Mouse (Mus musculus): Measurements from ENCODE around the gene 6430531B16Rik. TPM values are rescaled to one million over a fixed set of nuclear protein-coding genes. Genes with fewer than 3 reads are reported as not detected.
A peak's percentile ranks its signal among the peaks of the same experiment; 100 is the strongest.

6430531B16Rik gene
- total and polyA plus RNA-seq, 3 experiments, result 0.25 TPM; not detected in 2

GRCm38 (mm10) chr7:139949893-139950282 is 28.7 kb downstream of the 6430531B16Rik start:
- H3K36me3 ChIP-seq (ENCODE audit: control insufficient read depth, insufficient read depth, low read length), result no peaks in the 10 kb centered on the region
- H3K27ac ChIP-seq, result peak overlapping the region; percentile 69
- 5% methylated on average over 15 of the region's 15 CpGs for WGBS
- peaks cover 3% of the 10 kb centered on the region; the same call in 1 of the 2 replicates for H3K27me3 ChIP-seq (ENCODE audit: control insufficient read depth, insufficient read depth, low read length)
- peak overlapping the region; percentile 58 for H3K4me3 ChIP-seq
- peaks cover 1% of the 10 kb centered on the region; the same call in 1 of the 2 replicates for H3K4me1 ChIP-seq (ENCODE audit: control insufficient read depth, insufficient read depth, low read length)
- intact Hi-C loops (cut with DNase I), result no loop called here
- H3K79me2 ChIP-seq (replicated peaks; ENCODE audit: control insufficient read depth, insufficient read depth, low read length), result no peaks in the 10 kb centered on the region
- TF ChIP-seq EP300 (IDR thresholded peaks at IDR 0.05; ENCODE audit: insufficient read depth, low read depth, low read length) (no peak), POLR2A (IDR thresholded peaks at IDR 0.05; ENCODE audit: insufficient read depth, low read depth, low read length) (no peak; the same call in 1 of the 2 replicates), CTCF (IDR thresholded peaks at IDR 0.05) (peak; percentile 66)
- peak; percentile 62 to 63 for DNase-seq
- peak overlapping the region; percentile 56 for H3K9ac ChIP-seq (ENCODE audit: low read depth, low read length)

GRCm38 (mm10) chr7:139946032-139946431 is 32.5 kb downstream of the 6430531B16Rik start:
- TF ChIP-seq POLR2A (IDR thresholded peaks at IDR 0.05; ENCODE audit: insufficient read depth, low read depth, low read length) (no peak), CTCF (IDR thresholded peaks at IDR 0.05) (no peak), EP300 (IDR thresholded peaks at IDR 0.05; ENCODE audit: insufficient read depth, low read depth, low read length) (no peak)
- H3K4me3 ChIP-seq, result no peak overlapping the region
- H3K79me2 ChIP-seq (replicated peaks; ENCODE audit: control insufficient read depth, insufficient read depth, low read length), result no peaks in the 10 kb centered on the region
- H3K4me1 ChIP-seq (ENCODE audit: control insufficient read depth, insufficient read depth, low read length), result peaks cover 1% of the 10 kb centered on the region; the same call in 1 of the 2 replicates
- H3K36me3 ChIP-seq (ENCODE audit: control insufficient read depth, insufficient read depth, low read length), result no peaks in the 10 kb centered on the region
- WGBS, result 62% methylated on average over 5 of the region's 5 CpGs
- no peak for DNase-seq
- intact Hi-C loops (cut with DNase I), result no loop called here
- H3K9ac ChIP-seq (ENCODE audit: low read depth, low read length), result no peak overlapping the region
- peaks cover 22% of the 10 kb centered on the region for H3K27me3 ChIP-seq (ENCODE audit: control insufficient read depth, insufficient read depth, low read length)
- H3K27ac ChIP-seq, result no peak overlapping the region

GRCm38 (mm10) chr7:139945516-139945915 is 33.0 kb downstream of the 6430531B16Rik start:
- Histone ChIP-seq H3K79me2 (replicated peaks; ENCODE audit: control insufficient read depth, insufficient read depth, low read length) (no peaks in the 10 kb centered on the region), H3K4me3 (no peak overlapping the region), H3K4me1 (ENCODE audit: control insufficient read depth, insufficient read depth, low read length) (peaks cover 1% of the 10 kb centered on the region; the same call in 1 of the 2 replicates), H3K27ac (no peak overlapping the region), H3K9ac (ENCODE audit: low read depth, low read length) (no peak overlapping the region), H3K27me3 (ENCODE audit: control insufficient read depth, insufficient read depth, low read length) (peaks cover 22% of the 10 kb centered on the region), H3K36me3 (ENCODE audit: control insufficient read depth, insufficient read depth, low read length) (no peaks in the 10 kb centered on the region)
- intact Hi-C loops (cut with DNase I), result no loop called here
- DNase-seq, result no peak
- TF ChIP-seq CTCF (IDR thresholded peaks at IDR 0.05), result no peak
- TF ChIP-seq EP300 (IDR thresholded peaks at IDR 0.05; ENCODE audit: insufficient read depth, low read depth, low read length), result no peak
- TF ChIP-seq POLR2A (IDR thresholded peaks at IDR 0.05; ENCODE audit: insufficient read depth, low read depth, low read length), result no peak
- 45% methylated on average over 5 of the region's 5 CpGs for WGBS

DNA sequence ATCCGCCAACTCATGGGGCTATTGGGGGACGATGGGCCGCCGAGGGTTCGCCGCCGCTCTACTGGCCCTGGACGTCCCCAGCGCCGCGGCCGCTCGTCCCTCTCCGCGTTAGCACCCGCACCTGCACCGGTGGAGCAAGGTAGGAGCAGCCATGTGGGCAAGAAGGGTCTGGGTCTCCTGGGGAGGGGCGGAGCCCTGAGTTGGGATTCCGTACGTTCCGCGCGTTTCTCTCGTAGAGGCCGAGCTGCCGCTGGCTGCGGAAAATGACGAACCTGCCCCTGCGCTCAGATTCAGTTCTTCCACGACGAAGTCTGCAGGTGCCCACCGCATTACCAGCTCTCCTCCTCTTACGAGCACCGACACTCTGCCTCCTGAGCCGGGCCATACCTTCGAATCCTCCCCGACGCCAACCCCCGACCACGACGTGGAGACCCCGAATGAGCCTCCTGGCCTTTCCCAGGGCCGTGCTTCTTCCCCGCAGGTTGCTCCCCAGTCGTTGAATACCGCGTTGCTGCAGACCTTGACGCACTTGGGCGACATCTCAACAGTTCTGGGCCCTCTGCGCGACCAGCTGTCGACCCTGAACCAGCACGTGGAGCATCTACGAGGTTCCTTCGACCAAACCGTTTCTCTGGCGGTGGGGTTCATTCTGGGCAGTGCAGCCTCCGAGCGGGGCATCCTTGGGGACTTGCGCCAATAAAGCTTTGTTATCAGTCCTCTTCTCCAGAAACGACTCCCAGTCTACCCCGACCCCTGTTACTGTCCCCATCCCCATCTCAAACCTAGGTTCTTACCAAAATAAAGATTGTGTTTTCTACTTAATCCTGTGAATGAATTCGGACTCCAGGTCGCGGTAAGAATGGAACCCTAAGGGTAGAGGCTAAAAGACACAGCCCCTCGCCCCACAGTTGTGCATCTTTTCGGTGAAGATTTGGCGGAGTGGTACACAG is 34.0 kb downstream of the 6430531B16Rik start:
- no peak overlapping the region for H3K27ac ChIP-seq
- no peaks in the 10 kb centered on the region for H3K79me2 ChIP-seq (replicated peaks; ENCODE audit: control insufficient read depth, insufficient read depth, low read length)
- H3K4me1 ChIP-seq (ENCODE audit: control insufficient read depth, insufficient read depth, low read length), result peaks cover under 1% of the 10 kb centered on the region; the same call in 1 of the 2 replicates
- H3K27me3 ChIP-seq (ENCODE audit: control insufficient read depth, insufficient read depth, low read length), result peaks cover 22% of the 10 kb centered on the region
- DNase-seq, result no peak
- TF ChIP-seq POLR2A (IDR thresholded peaks at IDR 0.05; ENCODE audit: insufficient read depth, low read depth, low read length) (no peak), EP300 (IDR thresholded peaks at IDR 0.05; ENCODE audit: insufficient read depth, low read depth, low read length) (no peak), CTCF (IDR thresholded peaks at IDR 0.05) (no peak)
- peak overlapping the region; percentile 17 for H3K4me3 ChIP-seq
- no peaks in the 10 kb centered on the region for H3K36me3 ChIP-seq (ENCODE audit: control insufficient read depth, insufficient read depth, low read length)
- H3K9ac ChIP-seq (ENCODE audit: low read depth, low read length), result no peak overlapping the region
- intact Hi-C loops (cut with DNase I), result loop anchor here (1.0 kb wide), 1 partner anchor 15 kb away; no protein-coding TSS in a partner anchor
- 6% methylated on average over 68 of the region's 68 CpGs for WGBS

DNA sequence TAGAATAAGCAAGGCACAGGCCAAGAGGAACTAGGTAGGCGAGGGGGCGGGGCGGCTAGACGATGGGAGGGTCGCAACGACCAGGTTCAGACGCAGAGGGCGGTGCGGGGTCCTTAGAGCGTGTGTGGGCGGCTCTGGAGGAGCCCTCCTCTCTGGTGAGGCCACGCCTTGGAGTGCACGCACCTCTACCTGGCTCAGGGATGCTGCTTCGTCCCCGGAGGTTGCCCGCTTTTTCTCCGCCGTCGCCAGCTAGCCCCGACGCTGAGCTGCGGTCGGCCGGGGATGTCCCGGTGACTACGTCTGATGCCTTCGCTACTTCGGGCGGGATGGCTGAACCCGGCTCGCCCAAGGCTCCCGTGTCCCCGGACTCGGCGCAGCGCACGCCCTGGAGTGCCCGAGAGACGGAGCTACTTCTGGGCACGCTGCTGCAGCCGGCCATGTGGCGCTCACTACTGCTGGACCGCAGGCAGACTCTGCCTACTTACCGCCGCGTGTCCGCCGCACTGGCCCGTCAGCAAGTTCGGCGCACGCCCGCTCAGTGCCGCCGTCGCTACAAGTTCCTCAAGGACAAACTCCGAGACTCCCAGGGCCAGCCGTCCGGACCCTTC is 34.8 kb downstream of the 6430531B16Rik start, which contains the start of gene Utf1:
Gene Utf1, plus strand, starts transcription at position 116 of the 608 bp plus-strand sequence.
- Histone ChIP-seq H3K27ac (no peak within 1 kb of the TSS), H3K27me3 (ENCODE audit: control insufficient read depth, insufficient read depth, low read length) (peaks cover 22% of the 10 kb centered on the region), H3K36me3 (ENCODE audit: control insufficient read depth, insufficient read depth, low read length) (no peaks in the 10 kb centered on the region), H3K4me3 (peak within 1 kb of the TSS; percentile 17), H3K9ac (ENCODE audit: low read depth, low read length) (no peak within 1 kb of the TSS), H3K79me2 (replicated peaks; ENCODE audit: control insufficient read depth, insufficient read depth, low read length) (no peaks in the 10 kb centered on the region), H3K4me1 (ENCODE audit: control insufficient read depth, insufficient read depth, low read length) (no peaks in the 10 kb centered on the region)
- peak; percentile 24 to 41 for DNase-seq
- WGBS, result 2% methylated on average over 59 of the region's 59 CpGs
- TF ChIP-seq EP300 (IDR thresholded peaks at IDR 0.05; ENCODE audit: insufficient read depth, low read depth, low read length) (no peak), POLR2A (IDR thresholded peaks at IDR 0.05; ENCODE audit: insufficient read depth, low read depth, low read length) (no peak), CTCF (IDR thresholded peaks at IDR 0.05) (no peak)
- intact Hi-C loops (cut with DNase I), result loop anchor here (1.0 kb wide), 1 partner anchor 16 kb away; no protein-coding TSS in a partner anchor
